Mouse (Mus musculus): ENCODE measurements around the gene Ccdc127. TPM values are rescaled to one million over a fixed set of nuclear protein-coding genes. Genes with fewer than 3 reads are reported as not detected.

The Ccdc127 gene
- polyA plus RNA-seq (2014; fragmentation: Illumina TruSeq; extraction: RNeasy Lipid Tissue Mini Kit (QIAGEN cat#74804); ENCODE audit: low read depth, low replicate concordance), result 17.9 TPM

GRCm38 (mm10) chr13:74349566-74350434 lies at the start of gene Ccdc127, which contains the start of gene Sdha:
Gene Ccdc127 (plus strand): TSS chr13:74350309.
Gene Sdha (minus strand): TSS chr13:74350280.

DNA sequence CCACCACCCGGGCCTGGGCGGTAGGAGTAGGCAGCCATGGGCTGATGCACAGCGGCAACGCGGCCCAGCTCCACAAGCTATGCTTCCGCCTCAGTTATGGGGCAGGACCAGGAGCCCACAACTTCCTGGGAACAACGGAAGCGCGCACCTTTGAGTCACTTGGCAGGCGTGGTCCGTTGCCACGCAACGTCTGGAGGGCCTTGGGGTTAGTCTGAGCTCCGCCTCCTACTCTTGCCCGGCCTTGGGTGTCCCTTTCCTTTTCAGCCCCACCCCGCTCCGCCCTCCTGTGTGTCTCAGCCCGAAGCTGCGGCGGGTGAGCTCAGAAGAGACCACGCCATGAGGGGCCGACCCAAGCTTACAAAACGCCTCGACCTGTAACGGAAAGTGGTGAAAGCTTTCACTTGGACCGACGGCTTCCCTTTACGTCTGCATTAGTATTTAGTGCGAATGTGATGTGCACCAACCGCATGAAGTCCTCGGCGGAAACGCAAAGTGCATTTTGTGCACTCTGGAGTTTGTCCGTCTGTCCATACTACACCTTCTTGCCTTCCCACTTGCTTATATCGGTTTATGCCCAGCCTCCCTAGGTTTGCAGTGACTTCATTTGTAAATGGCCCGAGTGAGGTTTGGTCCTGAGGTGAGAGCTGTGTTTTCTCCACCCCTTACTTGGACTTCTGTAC lies 32.8 kb upstream of the Ccdc127 start, which contains the start of gene Pdcd6:
TSS of gene Pdcd6 (minus strand) at position 411 of the 680 bp plus-strand sequence.

GRCm38 (mm10) chr13:74363859-74364235 lies 13.7 kb downstream of the Ccdc127 start, which contains the start of gene Lrrc14b:
Gene Lrrc14b (minus strand): TSS chr13:74364005.

DNA sequence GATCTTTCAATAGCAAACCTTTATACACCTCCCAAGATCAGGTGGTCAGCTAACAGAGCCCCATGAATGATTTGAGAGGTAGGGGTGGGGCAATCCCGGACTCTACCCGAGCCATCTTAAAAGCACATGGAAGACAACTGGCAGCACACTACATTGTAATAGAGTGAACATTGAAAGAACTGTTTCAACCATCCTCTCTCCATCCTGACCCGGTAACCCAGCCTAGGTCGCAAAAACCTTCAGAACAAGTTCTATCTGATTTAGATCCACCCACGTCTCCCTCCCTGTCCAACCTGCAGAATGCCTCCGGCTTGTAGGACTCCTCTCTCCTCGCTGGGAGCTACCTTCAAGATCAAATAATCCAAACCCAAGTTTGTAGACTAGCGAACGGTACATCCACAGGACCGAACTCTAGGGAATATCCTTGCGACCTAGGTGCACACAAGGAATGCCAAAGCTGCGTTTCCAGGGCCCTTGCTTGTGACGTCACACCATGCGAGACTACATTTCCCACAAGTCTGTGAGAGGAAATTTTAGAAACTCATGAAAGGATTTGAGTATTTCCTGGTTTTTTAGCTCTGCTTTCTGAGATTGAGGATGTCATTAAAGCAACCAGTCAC lies 40.4 kb downstream of the Ccdc127 start, which contains the start of gene Zfp72:
TSS of gene Zfp72 (minus strand) at position 466 of the 620 bp plus-strand sequence.

GRCm38 (mm10) chr13:74399298-74399839 lies 49.3 kb downstream of the Ccdc127 start, which contains the start of gene Ftl1-ps1:
Gene Ftl1-ps1 (plus strand): TSS chr13:74399694.

Other genes with a start within 250 kb of the Ccdc127 start
- 59.2 TPM for gene Slc9a3, start 228.9 kb upstream of the Ccdc127 start, polyA plus RNA-seq (2014; fragmentation: Illumina TruSeq; extraction: RNeasy Lipid Tissue Mini Kit (QIAGEN cat#74804); ENCODE audit: low read depth, low replicate concordance)
- gene Exoc3, start 141.6 kb upstream of the Ccdc127 start, polyA plus RNA-seq (2014; fragmentation: Illumina TruSeq; extraction: RNeasy Lipid Tissue Mini Kit (QIAGEN cat#74804); ENCODE audit: low read depth, low replicate concordance), result 34.7 TPM
- 0.81 TPM for gene Ahrr, start 58.0 kb upstream of the Ccdc127 start, polyA plus RNA-seq (2014; fragmentation: Illumina TruSeq; extraction: RNeasy Lipid Tissue Mini Kit (QIAGEN cat#74804); ENCODE audit: low read depth, low replicate concordance)
- 134 TPM for gene Pdcd6, start 32.7 kb upstream of the Ccdc127 start, polyA plus RNA-seq (2014; fragmentation: Illumina TruSeq; extraction: RNeasy Lipid Tissue Mini Kit (QIAGEN cat#74804); ENCODE audit: low read depth, low replicate concordance)
- gene Sdha, start within 50 bp of the Ccdc127 start, polyA plus RNA-seq (2014; fragmentation: Illumina TruSeq; extraction: RNeasy Lipid Tissue Mini Kit (QIAGEN cat#74804); ENCODE audit: low read depth, low replicate concordance), result 637 TPM
- 1.7 TPM for gene Lrrc14b, start 13.7 kb downstream of the Ccdc127 start, polyA plus RNA-seq (2014; fragmentation: Illumina TruSeq; extraction: RNeasy Lipid Tissue Mini Kit (QIAGEN cat#74804); ENCODE audit: low read depth, low replicate concordance)
- 21.3 TPM for gene Zfp72, start 40.5 kb downstream of the Ccdc127 start, polyA plus RNA-seq (2014; fragmentation: Illumina TruSeq; extraction: RNeasy Lipid Tissue Mini Kit (QIAGEN cat#74804); ENCODE audit: low read depth, low replicate concordance)
- 8.0 TPM for gene Ftl1-ps1, start 49.4 kb downstream of the Ccdc127 start, polyA plus RNA-seq (2014; fragmentation: Illumina TruSeq; extraction: RNeasy Lipid Tissue Mini Kit (QIAGEN cat#74804); ENCODE audit: low read depth, low replicate concordance)
- 47.8 TPM for gene Zfp825, start 143.7 kb downstream of the Ccdc127 start, polyA plus RNA-seq (2014; fragmentation: Illumina TruSeq; extraction: RNeasy Lipid Tissue Mini Kit (QIAGEN cat#74804); ENCODE audit: low read depth, low replicate concordance)